Mouse (Mus musculus): ENCODE measurements around the gene Olfr603.
"Not testable (repeated sequence)": the region's sequence is repeated elsewhere in the genome, so short reads cannot be mapped to it uniquely, and the experiment has no call there.

Gene Olfr603

DNA sequence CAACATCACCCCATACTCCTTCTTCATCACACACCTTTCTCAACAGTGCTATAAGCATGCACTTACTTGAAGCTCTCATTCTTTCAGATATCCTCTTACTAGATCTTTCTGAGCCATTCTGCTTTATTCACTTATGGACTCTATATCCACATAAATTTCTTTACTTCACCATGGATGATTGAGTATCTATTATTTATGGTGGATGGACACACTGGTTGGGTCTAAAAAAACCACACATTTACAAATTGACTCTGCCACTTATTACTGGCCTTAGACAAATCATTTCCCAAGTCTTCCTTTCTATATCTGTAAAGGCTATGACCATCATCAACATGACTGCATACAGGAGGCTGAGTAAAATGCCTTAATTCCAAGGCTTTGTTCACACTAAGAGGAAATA lies at the start of gene Olfr603:
Gene Olfr603, minus strand, starts transcription at position 101 of the 400 bp plus-strand sequence.
- no peak for DNase-seq (ENCODE audit: low read depth)

DNA sequence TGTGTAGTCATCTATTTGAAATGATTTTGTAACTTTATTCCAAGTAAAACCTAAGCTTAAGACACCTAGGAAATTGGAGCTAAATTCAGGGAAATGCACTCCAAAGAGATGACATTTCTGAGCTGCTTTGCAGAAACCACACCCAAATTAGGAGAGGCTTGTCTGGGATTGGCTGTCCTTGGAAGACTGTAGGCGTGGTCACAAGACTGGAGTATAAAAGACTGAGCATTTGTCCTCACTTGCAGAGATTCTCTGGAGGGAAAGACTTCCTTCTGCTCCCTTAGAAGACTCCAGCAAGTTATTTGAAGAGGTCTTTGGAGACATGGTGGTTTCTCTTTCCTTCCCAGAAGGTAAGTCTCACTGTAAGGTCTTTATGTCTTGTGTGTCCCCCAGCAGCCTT lies 28.8 kb upstream of the Olfr603 start, which contains the start of gene Usp17lc:
Gene Usp17lc, plus strand, starts transcription at position 301 of the 400 bp plus-strand sequence.
- DNase-seq (ENCODE audit: low read depth) = not testable (repeated sequence)

DNA sequence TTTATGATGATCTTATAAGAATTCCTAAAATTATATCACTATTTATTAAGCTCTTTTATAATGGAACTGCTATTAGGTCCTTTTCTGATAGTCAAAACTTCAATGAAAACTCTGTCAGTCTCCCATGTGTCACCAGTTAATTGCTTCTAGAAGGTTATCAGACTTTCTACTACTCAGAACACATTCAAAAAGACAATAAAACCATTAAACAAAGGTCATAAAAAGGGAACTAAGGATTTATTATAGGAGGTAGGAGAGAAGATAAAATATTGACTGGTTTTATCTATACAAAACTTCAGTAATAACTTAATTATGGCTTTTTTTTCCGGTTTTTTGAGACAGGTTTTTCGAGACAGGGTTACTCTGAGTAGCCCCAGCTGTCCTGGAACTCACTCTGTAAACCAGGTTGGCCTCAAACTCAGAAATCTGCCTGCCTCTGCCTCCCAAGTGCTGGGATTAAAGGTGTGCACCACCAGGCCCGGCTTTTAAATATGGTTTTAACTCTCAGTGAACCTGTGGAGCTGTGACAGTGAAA lies 20.6 kb upstream of the Olfr603 start:
- not testable (repeated sequence) for DNase-seq (ENCODE audit: low read depth)

DNA sequence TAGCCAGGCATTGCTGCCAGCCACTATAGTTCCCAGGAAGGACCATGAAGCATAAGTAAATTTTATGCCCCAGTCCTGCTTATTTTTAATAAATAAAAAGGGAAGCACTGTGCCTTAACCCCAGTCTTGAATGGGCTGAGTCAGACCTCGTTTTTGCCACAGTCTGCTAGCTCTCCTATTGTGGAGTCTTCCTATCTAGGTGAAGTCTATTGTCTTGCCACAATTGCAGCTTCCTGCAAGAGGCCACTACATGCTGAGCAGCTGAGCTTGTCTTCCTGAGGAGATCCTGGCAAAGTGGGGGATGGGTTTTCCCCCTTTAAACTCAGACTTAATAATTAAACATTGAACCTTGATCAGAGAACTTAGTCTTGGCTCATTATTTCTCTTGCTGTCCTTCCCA lies 13.0 kb upstream of the Olfr603 start:
- DNase-seq (ENCODE audit: low read depth) = peak; percentile 58

DNA sequence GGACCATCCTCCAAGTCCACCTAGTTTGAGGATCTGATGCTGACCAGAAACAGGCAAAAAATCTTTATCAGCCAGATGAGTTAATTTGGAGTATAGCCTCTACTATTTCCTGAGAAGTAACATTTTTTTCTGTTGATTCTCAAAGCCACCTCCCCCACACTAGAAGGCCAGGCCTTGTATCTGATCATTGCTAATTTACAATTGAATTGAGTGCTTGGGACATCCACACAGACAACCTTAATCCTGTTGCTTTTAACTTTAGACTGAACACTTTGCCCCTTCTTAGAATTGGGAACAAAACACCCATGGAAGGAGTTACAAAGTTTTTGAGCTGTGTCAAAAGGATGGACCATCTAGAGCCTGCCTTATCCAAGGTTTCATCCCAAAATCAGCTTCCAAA lies 11.8 kb upstream of the Olfr603 start:
- no peak for DNase-seq (ENCODE audit: low read depth)

DNA sequence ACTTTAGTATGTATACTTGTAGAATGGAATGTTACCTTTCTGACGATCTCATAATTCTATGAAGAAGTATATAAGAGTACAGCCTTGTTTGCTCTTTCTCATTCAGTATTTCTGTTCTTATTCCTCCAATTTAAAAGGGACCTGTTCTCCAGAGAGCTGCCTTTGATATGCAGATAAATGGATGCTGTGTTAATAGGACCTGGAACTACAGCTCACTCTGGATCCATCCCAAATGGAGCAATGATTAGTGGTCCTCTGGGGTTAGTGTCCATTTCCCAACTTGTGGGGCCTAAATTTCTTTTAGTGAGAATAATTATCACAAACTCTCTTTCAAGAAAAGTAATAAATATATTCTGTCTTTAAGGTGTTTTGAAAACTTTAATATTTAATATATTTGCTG lies 23.4 kb downstream of the Olfr603 start, which contains the start of gene Olfr601:
Gene Olfr601, minus strand, starts transcription at position 101 of the 400 bp plus-strand sequence.
- no peak for DNase-seq (ENCODE audit: low read depth)

DNA sequence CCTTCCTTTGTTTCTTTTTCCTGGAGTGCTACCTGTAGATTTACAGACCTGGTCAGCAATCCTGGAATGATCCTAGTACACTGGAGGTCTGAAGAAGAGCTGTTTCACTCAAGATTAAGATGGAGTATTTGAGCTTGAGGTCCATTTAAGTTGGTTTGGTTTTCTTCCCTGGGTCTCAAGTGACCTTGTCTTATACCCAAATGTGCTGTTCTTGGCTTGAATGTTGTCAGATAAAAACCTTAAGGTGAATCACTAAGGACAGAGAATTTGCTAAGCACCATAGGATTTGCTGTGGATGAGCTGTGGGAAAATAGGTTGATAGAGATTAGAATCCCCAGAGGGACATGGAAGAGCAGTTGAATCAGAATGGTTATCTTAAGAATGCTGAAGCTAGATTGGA lies 36.4 kb downstream of the Olfr603 start, which contains the start of gene Olfr600:
Gene Olfr600, minus strand, starts transcription at position 101 of the 400 bp plus-strand sequence.
- no peak for DNase-seq (ENCODE audit: low read depth)

DNA sequence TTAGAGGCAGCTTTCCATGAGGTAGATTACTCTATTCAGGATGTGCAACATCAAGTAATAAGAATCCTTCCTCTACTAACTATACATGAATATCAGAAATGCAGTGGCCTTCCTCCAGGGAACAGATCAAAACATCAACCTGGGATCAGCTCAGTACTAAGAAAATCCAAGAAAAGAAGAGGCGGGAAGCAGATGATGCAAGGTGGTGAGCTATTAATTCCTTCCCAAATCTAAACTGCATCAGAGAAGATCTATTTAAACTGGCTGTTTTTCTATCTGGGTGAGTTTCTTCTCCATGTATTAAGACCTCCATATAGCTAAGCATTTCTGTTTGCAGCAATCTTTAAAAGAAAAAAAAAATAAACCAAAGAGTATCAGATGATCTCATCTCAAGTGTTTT lies 50.4 kb downstream of the Olfr603 start, which contains the start of gene Olfr599:
Gene Olfr599, plus strand, starts transcription at position 301 of the 400 bp plus-strand sequence.
- DNase-seq (ENCODE audit: low read depth) = no peak

Measured in 416B (cell line).